Mouse (Mus musculus) right cerebral cortex, postnatal 14 days (tissue): ENCODE measurements around the gene Enpp3.

Experiments
- DNase-seq: peaks from one replicate; pipeline ENCODE4 v3.0.0; 2022

The Enpp3 gene

DNA sequence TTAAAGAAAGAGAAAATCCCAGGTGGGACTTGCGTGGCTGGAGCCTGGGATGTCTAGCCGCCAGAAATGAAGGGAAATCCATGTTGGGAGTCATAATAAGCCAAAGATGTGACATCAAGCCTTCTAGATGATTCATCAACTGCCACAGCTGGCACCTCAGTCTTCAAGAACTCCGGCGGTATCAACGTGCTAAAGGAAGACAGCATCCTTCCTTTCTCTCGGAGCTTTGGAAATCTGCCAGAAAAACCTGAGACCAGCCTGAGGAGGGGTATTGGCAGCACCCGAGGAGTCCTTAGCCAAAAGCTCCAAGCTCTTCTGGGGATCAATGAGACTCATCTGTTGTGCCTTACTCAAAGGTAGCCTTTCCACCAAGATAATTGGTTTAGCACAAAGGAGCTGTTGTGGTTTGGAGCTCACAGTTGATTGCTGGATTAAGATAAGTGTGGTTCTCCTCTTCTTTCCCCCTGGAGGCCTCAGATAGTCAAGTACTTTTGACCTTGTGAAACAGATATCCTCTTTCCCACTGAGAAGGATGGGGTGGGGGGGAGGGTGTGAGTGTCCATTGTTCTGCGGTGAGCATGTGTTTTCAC lies 84.2 kb downstream of the Enpp3 start:
- no peak for DNase-seq

DNA sequence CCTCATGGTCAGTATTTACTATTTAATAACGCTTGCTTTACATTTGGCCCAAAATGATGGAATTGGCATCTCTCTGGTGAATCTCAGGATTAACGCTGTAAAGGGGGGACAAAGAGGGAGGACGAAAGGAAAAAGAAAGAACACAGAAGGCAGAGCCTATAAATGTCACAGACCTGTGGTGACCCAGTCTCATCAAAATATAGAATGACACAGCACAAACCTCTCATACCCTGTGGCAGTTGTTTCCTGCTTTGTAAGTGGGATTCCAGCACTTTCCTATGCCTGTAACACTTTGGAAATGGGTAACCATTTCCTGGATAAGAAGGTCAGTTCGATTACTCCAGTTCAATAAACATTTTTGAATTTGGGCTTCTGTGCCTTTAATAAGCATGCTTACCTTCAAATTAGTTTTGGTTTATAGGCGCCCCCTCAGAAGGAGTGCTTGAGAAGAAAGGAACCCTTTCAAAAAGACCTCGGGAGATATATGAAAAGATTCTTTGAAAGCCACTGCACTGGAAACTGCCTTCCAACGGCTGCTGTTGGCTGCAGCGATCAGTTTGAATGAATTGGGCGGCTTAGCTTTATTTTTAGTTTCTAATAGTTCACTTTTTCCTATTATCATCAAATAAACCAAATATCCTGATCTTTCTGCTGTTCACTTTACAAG lies 87.6 kb downstream of the Enpp3 start:
- no peak for DNase-seq

DNA sequence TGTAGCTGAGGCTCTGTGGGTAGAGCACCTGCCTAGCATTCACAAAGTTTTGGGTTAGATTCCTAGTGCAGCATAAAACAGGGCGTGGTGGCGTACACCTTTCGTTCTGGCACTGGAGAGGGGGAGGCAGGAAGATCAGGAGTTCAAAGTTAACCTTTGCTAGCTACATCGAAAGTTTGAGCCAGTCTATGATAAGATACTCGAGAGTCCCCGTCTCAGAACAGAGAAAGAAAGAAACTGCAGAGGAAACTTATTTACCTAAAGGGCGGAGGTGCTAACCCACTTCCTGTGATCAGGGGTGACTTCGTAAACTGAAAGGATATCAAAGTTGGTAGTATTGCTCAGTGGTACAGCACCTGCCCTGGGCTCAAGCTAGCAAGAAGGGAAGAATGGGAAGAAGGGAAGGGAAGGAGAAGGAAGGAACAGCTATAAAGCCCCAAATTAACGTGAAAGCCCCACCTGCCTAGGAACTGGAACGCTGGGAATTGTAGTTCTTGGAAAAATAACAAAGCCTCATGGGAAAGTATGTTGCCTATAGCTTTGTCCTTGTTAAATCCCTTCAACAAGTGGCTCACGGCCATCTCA lies 88.3 kb downstream of the Enpp3 start:
- no peak for DNase-seq

DNA sequence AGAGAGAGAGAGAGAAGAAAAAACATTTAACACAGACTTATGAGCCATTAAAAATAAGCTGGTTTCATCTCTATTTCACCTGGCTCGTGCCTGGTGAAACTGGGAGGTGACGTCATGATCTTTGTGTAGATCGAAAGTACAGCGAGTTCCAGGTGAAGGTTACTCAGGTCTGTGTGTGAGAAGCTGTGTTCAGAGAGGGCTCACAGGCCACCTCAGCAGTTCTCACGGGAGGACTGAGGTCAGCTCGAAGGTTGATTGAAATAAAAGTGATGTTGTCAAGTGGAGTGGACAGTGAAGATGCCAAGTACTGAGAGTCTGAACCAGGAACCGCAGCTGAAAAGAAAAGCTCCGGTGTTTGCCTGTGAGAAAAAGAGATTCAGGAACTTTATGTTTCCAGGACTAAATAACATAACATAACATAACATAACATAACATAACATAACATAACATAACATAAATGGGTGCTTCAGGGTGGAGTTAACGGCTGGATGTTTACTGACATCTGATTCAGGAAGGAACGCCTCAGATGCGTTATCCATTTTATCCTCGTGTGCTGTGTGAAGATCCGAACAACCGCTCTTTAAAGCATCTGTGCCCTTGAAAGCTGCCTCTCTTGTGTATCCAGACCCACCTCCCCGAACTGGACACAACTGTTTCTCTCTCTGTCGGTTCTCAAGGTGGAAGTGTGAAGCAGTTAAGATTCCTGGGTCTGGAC lies 88.9 kb downstream of the Enpp3 start:
- no peak for DNase-seq

DNA sequence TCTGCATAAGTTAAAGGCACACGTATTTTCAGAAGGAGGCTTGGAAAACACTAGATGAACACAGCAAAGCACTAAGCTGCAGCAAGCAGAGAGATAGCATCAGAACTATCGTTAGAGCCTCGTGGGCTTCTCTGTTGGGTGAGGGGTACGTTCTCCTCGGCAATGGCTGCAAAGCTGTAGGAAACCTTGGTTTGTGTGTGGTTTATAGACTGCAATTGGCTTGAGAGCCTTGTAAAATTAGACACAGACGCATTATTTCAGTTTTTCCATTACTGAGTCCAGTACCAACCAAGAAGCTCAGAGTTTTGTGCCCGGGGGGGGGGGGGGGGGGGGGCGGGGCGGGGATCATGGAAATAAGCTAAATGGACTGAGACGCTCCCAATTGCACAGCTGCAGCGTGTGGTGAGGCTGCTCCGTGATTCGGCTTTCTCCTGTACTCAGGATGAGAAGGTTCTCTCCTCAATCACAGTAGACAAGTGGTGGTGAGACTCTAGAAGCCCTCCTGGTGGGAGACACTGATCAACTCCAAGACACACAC lies 99.6 kb downstream of the Enpp3 start:
- no peak for DNase-seq

DNA sequence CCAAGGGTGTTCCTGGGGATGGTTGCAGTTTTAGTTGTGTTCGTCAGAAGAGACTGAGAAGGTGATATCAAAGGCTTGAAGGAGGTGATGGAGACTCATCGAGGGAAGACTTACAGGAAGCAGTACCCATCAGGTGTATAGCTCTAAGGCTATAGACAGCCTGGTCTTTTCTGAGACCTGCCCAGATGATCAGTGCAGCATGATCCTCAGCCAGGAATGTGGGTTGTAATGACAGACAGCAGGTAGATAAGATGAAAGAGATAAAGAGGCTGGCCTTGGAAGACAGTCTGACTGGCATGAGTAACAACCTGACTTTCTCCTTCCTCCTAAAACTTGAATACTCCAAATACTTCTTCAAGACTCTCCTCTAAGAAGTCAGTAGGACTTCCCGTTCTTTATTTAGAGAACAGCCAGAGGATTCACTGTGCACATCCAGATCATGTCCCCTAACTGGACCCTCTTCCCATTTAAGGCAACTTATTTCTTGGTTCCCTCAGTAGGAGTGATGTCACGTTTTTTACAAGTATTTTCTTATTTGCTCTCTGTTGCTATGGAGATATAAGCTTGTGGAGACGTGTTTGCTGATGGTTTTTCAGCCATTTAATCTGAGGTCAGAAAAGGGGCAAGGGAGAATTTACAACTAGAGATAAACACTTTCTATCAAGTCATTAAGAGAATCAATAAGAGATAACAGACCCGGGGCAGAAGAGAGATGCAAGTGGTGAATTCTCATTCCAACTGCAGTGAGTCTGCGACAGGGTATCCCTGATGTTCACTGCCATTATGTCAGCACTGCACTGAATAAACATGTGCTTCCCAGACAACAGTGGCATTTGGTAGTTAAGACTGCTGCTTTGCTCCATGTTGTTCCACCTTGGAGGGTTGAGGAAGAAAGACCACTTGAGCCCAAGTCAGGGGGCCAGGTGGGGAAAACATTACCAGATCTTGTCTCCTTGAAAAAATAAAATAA lies 101.1 kb downstream of the Enpp3 start:
- DNase-seq: no peak

DNA sequence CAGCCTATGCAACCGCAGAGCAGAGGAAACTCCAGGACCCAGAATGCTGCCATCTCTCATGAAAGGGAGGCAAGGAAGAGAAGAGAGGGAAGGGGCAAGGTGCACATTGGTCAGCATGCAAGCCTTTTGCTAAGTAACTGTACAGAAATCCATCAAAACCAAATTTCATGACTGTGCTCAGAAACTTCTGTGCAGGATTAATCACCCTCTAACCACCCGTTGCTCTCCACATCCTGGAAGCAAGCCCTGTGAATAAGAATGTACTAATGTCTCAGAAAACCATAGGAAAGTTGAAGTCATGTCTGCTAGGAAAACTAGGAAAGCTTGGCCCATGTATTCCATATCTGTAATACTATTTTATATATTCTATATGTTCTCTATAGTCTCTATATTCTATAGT lies 103.5 kb downstream of the Enpp3 start:
- no peak for DNase-seq

DNA sequence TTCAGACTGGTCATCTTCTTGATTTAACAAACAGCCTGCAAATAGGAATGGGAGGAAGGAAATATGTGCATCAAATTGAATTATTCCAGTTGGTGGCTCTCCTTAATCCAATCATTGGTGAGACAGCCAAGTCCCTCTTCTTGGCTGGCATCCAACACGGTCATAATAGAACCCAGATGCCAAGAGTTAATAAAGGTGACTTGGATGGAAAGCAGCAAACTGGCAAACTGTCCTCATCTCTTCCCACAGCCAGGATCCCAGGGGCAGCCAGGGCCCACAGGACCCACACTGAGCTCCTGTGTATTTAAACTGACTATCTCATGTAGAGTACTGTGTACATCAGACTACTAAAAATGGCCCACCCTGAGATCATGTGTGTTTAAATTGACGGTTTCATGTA lies 104.2 kb downstream of the Enpp3 start:
- no peak for DNase-seq

DNA sequence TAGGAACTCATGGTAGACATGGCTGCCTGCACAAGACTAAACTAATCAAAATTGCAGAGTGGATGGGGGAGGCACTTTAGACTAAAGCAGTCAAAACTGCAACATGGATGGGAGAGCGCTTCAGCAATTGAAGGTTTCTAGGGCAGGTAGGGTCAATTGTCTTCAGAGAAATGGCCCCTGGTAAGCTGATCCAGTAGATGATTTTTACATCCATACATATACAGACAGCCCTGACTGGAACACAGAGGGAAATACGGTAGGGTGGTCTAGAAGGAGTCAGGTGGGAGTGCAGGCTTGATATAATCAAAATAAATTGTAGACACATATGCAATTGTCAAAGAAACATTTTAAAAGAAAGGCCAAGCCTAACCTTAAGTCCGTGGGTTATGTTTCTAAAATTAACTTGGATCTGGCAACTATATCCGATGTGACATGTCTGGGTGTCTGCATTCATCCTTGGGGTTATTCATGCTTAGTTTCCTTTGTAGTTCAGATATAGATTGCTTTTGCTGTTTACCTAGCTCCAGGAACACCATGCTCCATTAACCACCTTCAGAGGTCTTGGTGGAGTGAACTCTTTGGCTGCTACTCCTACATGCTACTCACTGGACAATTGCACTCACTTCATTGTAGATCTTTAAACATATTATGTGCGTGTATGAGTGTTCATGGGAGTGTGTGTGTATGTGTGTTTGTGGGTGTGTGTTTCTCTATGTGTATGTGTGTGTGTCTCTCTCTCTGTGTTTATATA lies 107.4 kb downstream of the Enpp3 start:
- no peak for DNase-seq

DNA sequence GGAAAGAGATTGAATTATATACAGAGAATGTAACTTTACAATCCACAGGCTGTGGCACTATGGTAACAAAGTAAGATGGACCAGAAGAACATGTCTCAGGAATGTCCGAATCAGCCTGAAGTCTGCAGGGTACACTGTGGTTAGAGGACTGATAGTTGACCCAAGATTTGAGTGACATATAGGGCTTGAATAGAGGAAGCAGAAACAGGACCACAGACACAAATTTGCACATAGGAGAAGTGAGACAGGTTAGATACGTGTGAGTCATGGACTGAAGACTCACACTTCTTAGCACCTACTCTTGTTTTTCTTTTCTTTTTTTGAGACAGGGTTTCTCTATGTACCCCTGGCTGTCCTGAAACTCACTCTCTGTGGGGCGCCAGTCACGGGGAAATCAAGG lies 115.1 kb downstream of the Enpp3 start:
- no peak for DNase-seq

DNA sequence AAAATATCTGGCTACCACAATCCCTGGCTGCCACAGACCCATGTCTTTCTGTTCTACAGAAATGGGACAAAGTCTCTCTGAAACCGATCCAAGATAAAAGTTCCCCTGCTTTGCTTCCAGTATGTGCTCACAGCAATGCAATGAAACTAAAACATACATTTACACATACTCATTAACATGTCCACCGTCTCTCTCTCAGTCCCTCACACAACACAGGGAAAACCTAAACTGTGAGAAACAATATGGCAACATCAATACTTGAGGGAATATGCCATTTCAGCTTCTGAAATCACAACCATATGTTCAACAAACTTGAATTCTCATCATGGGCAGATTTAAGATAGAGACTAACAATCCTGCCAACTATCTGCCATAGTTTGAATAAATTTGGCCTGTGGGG lies 117.4 kb downstream of the Enpp3 start:
- no peak for DNase-seq
